Mouse (Mus musculus) liver, embryonic 14.5 days (tissue): ENCODE measurements around the gene 1700014D04Rik. TPM values are rescaled to one million over a fixed set of nuclear protein-coding genes. Genes with fewer than 3 reads are reported as not detected.
A peak's percentile ranks its signal among the peaks of the same experiment; 100 is the strongest.
"Not testable (repeated sequence)": the region's sequence is repeated elsewhere in the genome, so short reads cannot be mapped to it uniquely, and the experiment has no call there.

ENCODE experiments used
- ATAC-seq: fragments of 200-750 bp; cut with Nextera tagmentation; 2 replicates; pipeline ENCODE4 v1.8.0; 2017; ENCODE audit warnings: moderate number of reproducible peaks, mild to moderate bottlenecking, moderate library complexity; ENCODE audit not compliant: insufficient read depth
- DNase-seq, 3 experiments: peaks; one replicate each; pipeline ENCODE4 v3.0.0-alpha.2; 2012 to 2013; ENCODE audit warnings: low read depth in 3 of 3, low spot score in 3 of 3
- H3K27ac ChIP-seq: fragments of 300-500 bp; sonication (generic); 2 replicates; pipeline ENCODE4 v1.5.1; 2014; ENCODE audit warnings: moderate library complexity, mild to moderate bottlenecking, control low read depth, inconsistent platforms
- H3K27me3 ChIP-seq: fragments of 300-500 bp; sonication (generic); 2 replicates; pipeline ENCODE4 v1.6.1; 2014; ENCODE audit warnings: mild to moderate bottlenecking, low read length, moderate library complexity; ENCODE audit not compliant: control insufficient read depth, insufficient read depth
- H3K36me3 ChIP-seq: fragments of 300-500 bp; sonication (generic); replicated peaks from 2 replicates; pipeline ENCODE4 v1.6.1; 2014; ENCODE audit warnings: low read depth; ENCODE audit not compliant: control insufficient read depth, insufficient read depth
- H3K4me1 ChIP-seq, 2 experiments: fragments of 200-500 bp in 1 of 2; fragments of 300-500 bp in 1 of 2; sonication (generic) in 1 of 2; replicated peaks; 2 replicates each; pipeline ENCODE4 v1.6.1; 2012 to 2014; ENCODE audit warnings: antibody characterized with exemption in 1 of 2, inconsistent platforms in 1 of 2, low read length in 1 of 2; ENCODE audit not compliant: control insufficient read depth in 2 of 2, insufficient read depth in 2 of 2
- H3K4me2 ChIP-seq: fragments of 300-500 bp; sonication (generic); 2 replicates; pipeline ENCODE4 v1.6.1; 2014; ENCODE audit warnings: low read depth, mild to moderate bottlenecking, control low read depth, moderate library complexity
- H3K4me3 ChIP-seq, 2 experiments: fragments of 200-500 bp in 1 of 2; fragments of 300-500 bp in 1 of 2; sonication (generic) in 1 of 2; 2 replicates each; pipeline ENCODE4 v1.5.1; 2012 to 2014; ENCODE audit warnings: low read depth in 2 of 2, low read length in 2 of 2, mild to moderate bottlenecking in 2 of 2, control low read depth in 1 of 2, inconsistent platforms in 1 of 2, moderate library complexity in 1 of 2; ENCODE audit not compliant: insufficient read depth in 1 of 2
- H3K9ac ChIP-seq: fragments of 300-500 bp; sonication (generic); replicated peaks from 2 replicates; pipeline ENCODE4 v1.6.1; 2014; ENCODE audit warnings: mild to moderate bottlenecking, control low read depth, moderate library complexity
- H3K9me3 ChIP-seq: fragments of 300-500 bp; sonication (generic); 2 replicates; pipeline ENCODE4 v1.6.1; 2016; ENCODE audit warnings: low read length, mixed read lengths; ENCODE audit not compliant: control insufficient read depth
- CTCF ChIP-seq: IDR thresholded peaks from 2 replicates; pipeline ENCODE4 v1.5.1; 2016; ENCODE audit warnings: antibody characterized with exemption, low read depth, control low read depth
- EP300 ChIP-seq: IDR thresholded peaks from 2 replicates; pipeline ENCODE4 v1.6.1; 2016; ENCODE audit warnings: antibody characterized with exemption, low read depth
- WGBS: fragments of 180-500 bp; shearing (Covaris S2); extraction: QIAGEN DNeasy Blood & Tissue Kit; methylation state at CpG from one replicate; pipeline ENCODE4 v1.1.7; 2014; ENCODE audit not compliant: insufficient replicate concordance; 5-methylcytosine and 5-hydroxymethylcytosine counted together
- polyA plus RNA-seq, 2 experiments: library from polyadenylated mRNA; depleted of rRNA in 1 of 2; stranded (reverse) in 1 of 2; unstranded in 1 of 2; fragments of >200 nt; fragmentation: Nextera tagmentation in 1 of 2; extraction: Ambion mirVana in 1 of 2; gene quantifications; 2 replicates each; pipeline versions ENCODE4 v1.2.1 to v1.2.3; 2012 to 2014

1700014D04Rik gene
- polyA plus RNA-seq, 2 experiments = 0.02 to 0.03 TPM

DNA sequence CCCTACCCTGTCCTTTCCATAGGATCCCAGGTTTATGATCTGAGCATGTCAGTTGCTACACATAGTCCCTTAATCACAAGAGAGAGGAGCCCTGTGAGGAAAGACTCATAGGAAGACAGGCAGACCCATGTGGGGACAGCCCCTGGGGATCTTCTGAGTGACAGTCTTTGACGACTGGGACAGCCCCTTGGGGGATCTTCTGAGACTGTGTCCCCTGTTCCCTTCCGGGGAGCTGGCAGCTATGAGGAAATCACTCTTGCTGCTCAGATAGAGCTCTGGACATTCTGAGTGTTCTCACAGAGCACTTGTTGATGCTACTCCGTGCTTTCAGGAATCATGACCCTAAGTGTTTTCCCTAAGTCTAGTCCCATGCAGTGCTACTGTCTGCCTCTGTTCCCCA is 32.8 kb downstream of the 1700014D04Rik start:
- Histone ChIP-seq H3K4me1 (peaks cover 0 to 13% of the 10 kb centered on the region in 2 experiments; a peak in 1 of 4 replicates), H3K9me3 (no peaks in the 10 kb centered on the region), H3K36me3 (no peaks in the 10 kb centered on the region), H3K27ac (no peak overlapping the region), H3K4me3 (no peak overlapping the region), H3K4me2 (no peak overlapping the region), H3K27me3 (peaks cover 2% of the 10 kb centered on the region; the same call in 1 of the 2 replicates), H3K9ac (no peak overlapping the region)
- ATAC-seq = no peak
- 30% methylated on average over 3 of the region's 3 CpGs for WGBS
- no peak for DNase-seq
- TF ChIP-seq EP300 (no peak), CTCF (no peak)

DNA sequence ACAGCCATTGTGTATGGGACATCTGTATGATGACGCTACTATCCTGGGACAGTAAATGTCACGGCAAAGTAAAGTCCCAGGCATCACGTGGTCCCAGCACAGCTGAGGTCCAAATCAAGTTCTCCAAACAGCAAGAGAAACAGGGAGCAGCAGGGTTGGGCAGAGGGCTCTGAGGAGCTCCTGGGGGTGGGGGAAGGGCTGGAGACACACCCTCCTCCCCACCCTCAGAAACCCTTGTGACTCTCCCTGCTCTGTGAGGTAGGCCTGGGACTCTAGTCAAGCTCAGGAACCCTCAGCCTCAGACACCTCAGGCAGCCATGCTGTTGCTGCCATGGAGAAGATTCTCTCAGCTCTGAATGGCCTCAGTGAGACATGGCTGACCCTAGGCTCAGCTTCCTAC is 34.6 kb downstream of the 1700014D04Rik start, which contains the start of gene Spata31d1b:
Gene Spata31d1b, plus strand, starts transcription at position 301 of the 400 bp plus-strand sequence.
- not testable (repeated sequence) for ATAC-seq, H3K4me2 ChIP-seq, H3K9me3 ChIP-seq, DNase-seq, H3K9ac ChIP-seq, H3K27me3 ChIP-seq, H3K36me3 ChIP-seq, H3K4me3 ChIP-seq, H3K27ac ChIP-seq
- H3K4me1 ChIP-seq = peaks cover 0 to 13% of the 10 kb centered on the region in 2 experiments; a peak in 1 of 4 replicates
- WGBS = 70% methylated on average over 3 of the region's 3 CpGs

GRCm38 (mm10) chr13:59710230-59710629 is 36.3 kb downstream of the 1700014D04Rik start, which contains the start of gene Spata31d1a:
Gene Spata31d1a, minus strand, starts transcription at chr13:59710330.
- Histone ChIP-seq H3K4me3 (no peak within 1 kb of the TSS), H3K4me1 (peaks cover 0 to 4% of the 10 kb centered on the region in 2 experiments; a peak in 1 of 4 replicates), H3K27me3 (peaks cover 2% of the 10 kb centered on the region; the same call in 1 of the 2 replicates), H3K9me3 (no peaks in the 10 kb centered on the region), H3K36me3 (no peaks in the 10 kb centered on the region), H3K4me2 (no peak within 1 kb of the TSS), H3K9ac (no peak within 1 kb of the TSS), H3K27ac (no peak within 1 kb of the TSS)
- DNase-seq (no peak), ATAC-seq (no peak)
- no peak for TF ChIP-seq CTCF
- 76% methylated on average over 15 of the region's 15 CpGs for WGBS

DNA sequence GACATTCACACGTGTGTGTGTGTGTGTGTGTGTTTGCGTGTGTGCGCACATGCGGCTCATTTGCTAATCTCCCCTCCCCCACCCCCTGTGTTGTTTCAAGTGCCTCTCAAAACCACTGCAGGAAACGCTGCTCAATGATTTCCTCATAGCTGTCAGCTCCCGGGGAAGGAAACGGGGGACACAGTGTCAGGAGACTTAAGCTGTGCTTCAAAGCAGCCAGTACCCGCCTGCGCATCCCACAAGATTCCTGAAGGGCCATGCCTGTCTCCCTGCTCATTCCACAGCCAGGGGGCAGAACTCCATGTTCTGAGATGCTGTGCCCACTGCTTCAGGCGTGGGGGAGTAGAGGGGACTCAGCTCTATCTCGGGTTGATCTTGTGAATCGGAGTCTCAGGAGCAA is 42.0 kb downstream of the 1700014D04Rik start:
- Histone ChIP-seq H3K9ac (no peak overlapping the region), H3K4me3 (no peak overlapping the region), H3K27me3 (peaks cover 16% of the 10 kb centered on the region), H3K36me3 (no peaks in the 10 kb centered on the region), H3K4me2 (no peak overlapping the region), H3K9me3 (no peaks in the 10 kb centered on the region), H3K4me1 (peaks cover 0 to 8% of the 10 kb centered on the region in 2 experiments; a peak in 2 of 4 replicates), H3K27ac (no peak overlapping the region)
- ATAC-seq (no peak), DNase-seq (no peak)
- TF ChIP-seq CTCF (peak; percentile 45), EP300 (no peak)
- 16% methylated on average over 12 of the region's 12 CpGs for WGBS

- Histone ChIP-seq H3K4me1 (peaks cover 0 to 8% of the 10 kb centered on the region in 2 experiments; a peak in 2 of 4 replicates), H3K27ac (no peak overlapping the region), H3K4me2 (no peak overlapping the region), H3K4me3 (no peak overlapping the region), H3K27me3 (peaks cover 16% of the 10 kb centered on the region), H3K9ac (no peak overlapping the region), H3K36me3 (no peaks in the 10 kb centered on the region), H3K9me3 (no peaks in the 10 kb centered on the region)
- no peak for TF ChIP-seq EP300
- TF ChIP-seq CTCF = no peak
- 62% methylated on average over 12 of the region's 12 CpGs for WGBS
- DNase-seq = no peak
- no peak for ATAC-seq
These were observed 43.0 kb downstream of the 1700014D04Rik start for GRCm38 (mm10) chr13:59703514-59703913.

DNA sequence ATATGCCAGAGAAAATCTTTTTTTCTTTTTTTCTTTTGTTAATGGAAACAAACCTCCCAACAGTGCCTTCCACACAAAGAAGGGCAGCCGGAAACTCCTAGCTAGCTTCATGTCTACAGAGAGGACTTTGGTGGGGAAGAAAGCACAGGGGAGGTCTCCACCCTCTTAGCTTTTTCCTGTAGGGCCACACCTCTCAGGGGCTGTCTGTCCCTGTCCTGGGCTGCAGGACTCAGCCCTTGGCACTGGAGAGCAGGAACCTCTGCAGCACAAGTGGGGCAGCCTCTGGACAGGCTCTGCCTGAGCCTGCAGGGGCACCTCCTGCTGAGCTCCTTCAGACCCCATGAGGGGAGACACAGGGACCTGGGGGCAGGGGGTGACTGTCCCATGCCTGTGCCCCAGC is 46.4 kb downstream of the 1700014D04Rik start:
- H3K4me2 ChIP-seq, H3K4me3 ChIP-seq, H3K27ac ChIP-seq, H3K36me3 ChIP-seq, DNase-seq, H3K9me3 ChIP-seq, H3K4me1 ChIP-seq, ATAC-seq, H3K9ac ChIP-seq: not testable (repeated sequence)
- 48% methylated on average over 1 of the region's 1 CpGs for WGBS
- H3K27me3 ChIP-seq = peaks cover 16% of the 10 kb centered on the region
